Mouse (Mus musculus) left cerebral cortex, postnatal 25 days (tissue): Measurements from ENCODE around the gene Cmc2. TPM values are rescaled to one million over a fixed set of nuclear protein-coding genes. Genes with fewer than 3 reads are reported as not detected.
A peak's percentile ranks its signal among the peaks of the same experiment; 100 is the strongest.

ENCODE experiments used
- DNase-seq, 2 experiments: peaks; one replicate each; pipeline ENCODE4 v3.0.0; 2022; ENCODE audit warnings: low spot score in 2 of 2, mixed read lengths in 1 of 2
- intact Hi-C: fragments of 180-260 bp; cut with DNase I; formaldehyde crosslinking; loops from one replicate; pipeline ENCODE4 v1.15.1; 2025
- total RNA-seq, 2 experiments: library from RNA; stranded (reverse); gene quantifications; 2 replicates each; pipeline ENCODE4 v1.2.3; 2021

Gene Cmc2
- total RNA-seq, 2 experiments from 2014 or later = 15.9 to 20.2 TPM

- DNase-seq = no peak
- intact Hi-C loops = loop anchor here (2.0 to 5.0 kb wide), 2 partner anchors 55 to 69 kb away; partner anchors contain the start of genes 1700030J22Rik and Gcsh
Measured at GRCm38 (mm10) chr8:116923526-116923925, 2.3 kb upstream of the Cmc2 start.

DNA sequence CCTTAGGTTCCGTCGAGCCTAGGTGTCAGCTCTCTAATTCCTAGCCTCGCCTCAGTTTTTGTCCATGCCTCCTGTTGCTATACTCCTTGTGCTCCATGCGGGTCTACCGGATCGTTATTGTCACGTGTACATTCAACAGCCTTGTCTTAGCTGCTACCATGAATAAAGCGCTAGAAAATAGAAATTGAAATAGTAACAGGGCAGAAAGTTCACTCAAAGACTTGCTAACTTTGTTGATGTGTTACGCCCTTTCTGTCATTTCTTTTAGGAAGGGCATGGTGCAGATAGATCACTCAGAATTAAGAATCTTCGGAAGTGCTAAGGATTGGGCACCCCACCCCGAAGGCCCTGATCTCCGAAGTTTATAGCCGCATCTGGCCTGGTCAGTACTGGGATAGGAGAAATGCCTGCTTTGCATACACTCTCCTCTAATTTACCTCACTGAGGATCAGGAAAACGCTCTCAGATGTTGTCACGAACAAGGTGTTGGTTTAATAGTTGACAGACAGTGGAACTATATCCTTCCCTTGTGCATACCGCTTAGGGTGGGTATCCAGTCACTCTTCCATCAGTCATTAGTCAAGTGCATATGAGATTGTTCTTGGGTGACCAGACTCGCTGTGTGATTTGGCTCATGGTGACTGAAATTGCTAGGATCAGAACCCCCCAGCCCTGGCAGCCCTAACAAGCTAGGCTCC is 954 bp upstream of the Cmc2 start:
- DNase-seq = no peak
- intact Hi-C loops = loop anchor here (2.0 to 5.0 kb wide), 2 partner anchors 57 to 70 kb away; partner anchors contain the start of genes 1700030J22Rik and Gcsh

- intact Hi-C loops = loop anchor here (5.0 kb wide), 1 partner anchor 71 kb away; the partner anchor contains the start of gene Gcsh
- no peak for DNase-seq
Measured at GRCm38 (mm10) chr8:116921005-116921336, 284 bp downstream of the Cmc2 start.

DNA sequence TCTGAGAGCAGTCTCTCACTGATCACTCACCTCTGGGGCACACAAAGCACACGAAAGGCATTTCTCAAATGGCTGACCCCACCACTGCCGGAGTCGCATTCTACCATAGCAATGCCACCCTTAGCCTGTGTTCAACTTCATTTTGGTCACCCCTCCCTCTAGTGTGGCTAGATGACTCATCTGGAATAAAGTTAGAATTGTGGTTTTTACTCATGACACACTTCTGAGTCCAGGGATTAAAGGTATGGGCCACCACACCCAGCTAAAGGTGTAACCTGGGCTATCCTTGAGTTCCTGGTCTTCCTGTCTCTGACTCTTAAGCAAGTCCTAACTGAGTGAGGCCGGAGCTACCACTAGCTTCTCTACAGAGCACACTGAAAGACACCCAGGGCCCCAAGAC is 15.4 kb downstream of the Cmc2 start:
- no peak for DNase-seq
- intact Hi-C loops = no loop called here

- DNase-seq = no peak
- intact Hi-C loops = no loop called here
Measured at GRCm38 (mm10) chr8:116905252-116905651, 16.0 kb downstream of the Cmc2 start.

GRCm38 (mm10) chr8:116904736-116905135 is 16.5 kb downstream of the Cmc2 start:
- no peak for DNase-seq
- intact Hi-C loops = no loop called here

- intact Hi-C loops = no loop called here
- DNase-seq = no peak
Measured at GRCm38 (mm10) chr8:116895521-116895920, 25.7 kb downstream of the Cmc2 start.

DNA sequence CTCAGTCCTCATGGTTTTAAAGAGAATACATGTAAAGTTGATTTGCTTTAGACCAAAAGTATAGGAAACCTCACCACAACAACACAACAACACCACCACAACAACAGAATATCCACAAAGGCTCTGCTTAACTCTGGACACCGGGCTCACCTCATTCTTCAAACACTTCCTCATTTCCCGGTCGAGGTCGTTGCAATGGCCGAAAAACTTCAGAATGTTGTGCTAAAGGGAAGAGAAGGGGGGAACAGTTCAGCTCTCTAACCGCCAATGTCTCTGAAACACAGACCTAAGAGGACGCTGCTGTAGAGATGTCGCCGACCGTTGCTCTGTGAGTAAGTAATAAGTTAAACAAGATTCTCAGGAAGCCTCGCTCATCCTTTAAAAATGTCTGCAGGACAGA is 27.3 kb downstream of the Cmc2 start:
- DNase-seq = no peak
- intact Hi-C loops = no loop called here

DNA sequence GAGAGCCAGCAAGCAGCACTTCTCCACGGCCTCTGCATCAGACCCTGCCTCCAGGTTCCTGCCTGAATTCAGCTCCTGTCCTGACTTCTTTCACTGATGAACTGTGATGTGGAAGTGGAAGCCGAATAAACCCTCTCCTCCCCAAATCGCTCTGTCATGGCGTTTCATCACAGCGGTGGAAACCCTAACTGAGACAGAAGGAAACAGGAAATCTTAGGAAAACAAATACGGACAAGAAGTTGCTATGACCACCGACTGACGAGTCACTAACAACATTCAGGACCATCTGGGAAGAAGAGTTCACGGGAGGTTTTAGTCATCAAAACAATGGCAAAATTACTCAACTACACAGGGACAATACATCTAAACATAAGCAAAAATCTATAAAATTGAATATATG is 28.6 kb downstream of the Cmc2 start:
- DNase-seq = no peak
- intact Hi-C loops = no loop called here

DNA sequence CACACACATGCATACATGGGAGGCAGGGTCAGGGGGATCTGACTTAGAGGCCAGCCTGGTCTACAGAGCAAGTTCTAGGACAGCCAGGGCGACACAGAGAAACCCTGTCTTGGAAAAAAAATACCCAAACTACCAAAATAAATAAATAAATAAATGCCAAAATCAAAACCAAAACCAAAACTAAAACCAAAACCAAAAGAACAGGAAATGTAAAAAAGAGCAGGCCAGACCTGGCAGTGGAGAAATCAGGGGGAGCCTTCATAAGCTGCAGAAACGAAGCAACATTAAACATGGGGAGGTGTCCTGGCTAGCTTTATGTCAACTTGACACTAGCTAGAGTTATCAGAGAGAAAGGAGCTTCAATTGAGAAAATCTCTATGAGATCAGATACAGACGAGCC is 29.1 kb downstream of the Cmc2 start:
- intact Hi-C loops = no loop called here
- no peak for DNase-seq

DNA sequence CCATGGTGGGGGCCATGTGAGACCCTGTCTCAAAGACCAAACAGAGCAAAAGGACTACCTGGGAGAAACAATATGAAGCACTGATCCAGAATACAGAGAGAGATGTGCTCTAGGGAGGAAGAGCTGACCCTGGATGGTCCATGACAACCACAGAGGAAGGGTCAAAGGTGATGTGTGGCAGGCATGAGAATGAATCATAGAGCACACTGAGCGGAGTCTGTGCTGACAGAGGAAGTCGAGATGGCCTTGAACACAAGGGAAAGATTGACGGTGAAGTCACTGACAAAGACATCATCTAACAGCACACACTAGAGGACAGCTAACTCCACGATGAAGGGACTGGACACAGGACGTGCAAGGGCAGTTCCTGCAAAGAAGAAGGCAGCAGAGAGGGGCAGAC is 29.8 kb downstream of the Cmc2 start:
- intact Hi-C loops = no loop called here
- no peak for DNase-seq

DNA sequence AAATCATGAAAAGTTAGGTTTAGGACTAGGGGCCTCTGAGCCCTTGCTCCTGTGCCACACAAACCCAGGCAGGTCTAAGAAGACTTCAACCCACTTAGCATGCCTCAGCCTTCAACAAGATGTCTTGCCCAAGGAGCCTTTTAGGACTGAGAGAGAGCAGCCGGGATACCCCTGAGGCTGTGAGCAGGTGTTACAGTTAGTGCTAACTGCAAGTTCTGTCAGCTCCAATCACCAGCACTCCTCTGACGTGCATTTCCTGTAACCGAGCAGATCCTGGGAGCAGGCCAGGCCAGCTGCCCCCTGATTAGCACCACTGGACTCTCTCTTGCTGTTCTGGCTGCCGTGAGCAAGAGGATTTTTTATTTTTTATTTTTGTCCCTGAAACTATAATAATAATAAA is 33.4 kb downstream of the Cmc2 start:
- no peak for DNase-seq
- intact Hi-C loops = no loop called here

DNA sequence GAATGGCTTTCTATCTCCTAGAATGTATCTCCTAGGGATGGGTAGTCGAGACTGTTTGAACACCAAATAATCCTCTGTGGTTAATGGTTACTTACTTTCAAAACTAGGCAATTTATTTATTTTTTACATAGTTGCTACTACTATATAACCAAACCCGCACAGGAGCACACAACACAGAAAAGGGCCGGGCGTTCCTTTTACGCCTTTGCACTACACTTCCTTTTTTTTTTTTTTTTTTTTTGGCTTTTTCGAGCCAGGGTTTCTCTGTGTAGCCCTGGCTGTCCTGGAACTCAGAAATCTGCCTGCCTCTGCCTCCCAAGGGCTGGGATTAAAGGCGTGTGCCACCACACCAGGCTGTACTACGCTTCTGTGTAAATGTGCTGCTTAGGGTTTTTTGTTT is 39.9 kb downstream of the Cmc2 start:
- no peak for DNase-seq
- intact Hi-C loops = no loop called here

GRCm38 (mm10) chr8:116875798-116876450 is 45.3 kb downstream of the Cmc2 start:
- intact Hi-C loops = no loop called here
- DNase-seq = no peak

- intact Hi-C loops = loop anchor here (2.0 kb wide), 2 partner anchors 255 to 393 kb away; no protein-coding TSS in a partner anchor
- DNase-seq = peak in 1 of 2 experiments; percentile 22
Measured at GRCm38 (mm10) chr8:116873986-116874385, 47.3 kb downstream of the Cmc2 start.

- intact Hi-C loops = loop anchor here (2.0 kb wide), 2 partner anchors 255 to 393 kb away; no protein-coding TSS in a partner anchor
- no peak for DNase-seq
Measured at GRCm38 (mm10) chr8:116873586-116873985, 47.7 kb downstream of the Cmc2 start.

DNA sequence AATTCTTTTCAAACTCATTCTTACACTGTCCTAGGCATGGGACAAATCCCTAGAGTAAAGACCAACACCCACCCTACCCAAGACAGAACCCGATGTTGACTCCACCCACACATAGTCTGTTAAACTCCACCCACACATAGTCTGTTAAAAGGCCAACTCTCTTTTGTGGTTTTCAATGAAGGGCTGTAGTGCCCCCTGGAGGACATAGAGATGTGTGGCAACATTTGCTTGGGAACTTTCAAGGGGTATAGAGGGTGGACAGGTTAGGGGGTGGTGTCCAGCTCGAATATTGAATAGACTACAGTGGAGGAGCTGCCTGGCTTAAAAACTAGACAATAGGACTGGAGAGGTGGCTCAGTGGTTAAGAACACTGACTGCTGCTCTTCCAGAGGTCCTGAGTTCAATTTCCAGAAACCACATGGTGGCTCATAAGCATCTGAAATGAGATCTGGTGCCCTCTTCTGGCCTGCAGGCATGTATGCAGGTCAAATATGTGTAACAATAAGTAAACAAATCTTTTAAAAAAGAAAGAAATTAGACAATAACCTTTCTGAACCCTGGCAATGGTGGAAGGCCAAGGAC is 48.4 kb downstream of the Cmc2 start:
- peak in 1 of 2 experiments; percentile 45 for DNase-seq
- intact Hi-C loops = loop anchor here (2.0 kb wide), 2 partner anchors 254 to 392 kb away; no protein-coding TSS in a partner anchor

DNA sequence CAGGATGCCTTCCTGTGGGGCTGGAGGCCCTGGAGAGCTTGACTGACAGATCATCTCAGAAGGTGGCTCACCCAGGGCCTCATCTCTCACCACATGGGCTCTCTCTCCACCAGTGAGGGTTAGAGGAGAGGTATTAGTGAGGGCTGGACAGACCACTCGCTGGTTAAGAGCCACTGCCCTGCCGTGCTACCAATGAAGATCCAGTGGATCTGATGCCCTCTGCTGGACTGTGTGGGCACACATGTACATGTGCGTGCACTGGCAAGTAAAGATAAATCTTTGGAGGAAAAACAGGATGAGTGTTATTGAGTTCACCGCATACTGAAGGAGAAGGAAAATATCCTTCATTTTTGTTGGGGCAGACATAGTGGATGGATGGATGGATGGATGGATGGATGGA is 52.6 kb downstream of the Cmc2 start:
- intact Hi-C loops = loop anchor here (5.0 kb wide), 1 partner anchor 196 kb away; no protein-coding TSS in a partner anchor
- peak in 1 of 2 experiments; percentile 46 for DNase-seq

DNA sequence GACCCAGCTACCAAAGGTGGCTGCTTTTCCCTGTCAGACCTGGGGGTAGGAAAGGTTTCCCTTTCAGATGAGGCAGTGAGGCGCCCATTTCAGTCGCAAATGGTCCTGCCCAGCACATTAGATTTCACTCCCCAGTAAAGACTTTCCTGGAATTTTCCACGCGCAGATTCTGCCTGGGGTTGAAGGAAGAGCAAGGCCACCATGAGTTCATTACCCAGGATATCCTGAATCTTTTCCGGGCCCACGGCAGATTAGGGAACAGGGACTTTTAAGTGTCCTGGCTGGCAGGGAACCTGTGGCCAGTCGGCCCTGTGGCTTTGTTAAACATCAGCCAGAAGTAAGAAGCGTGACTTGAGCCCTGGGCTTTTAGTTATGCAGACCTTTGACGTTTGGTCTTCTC is 53.9 kb downstream of the Cmc2 start:
- intact Hi-C loops = loop anchor here (5.0 kb wide), 1 partner anchor 195 kb away; no protein-coding TSS in a partner anchor
- DNase-seq = no peak

DNA sequence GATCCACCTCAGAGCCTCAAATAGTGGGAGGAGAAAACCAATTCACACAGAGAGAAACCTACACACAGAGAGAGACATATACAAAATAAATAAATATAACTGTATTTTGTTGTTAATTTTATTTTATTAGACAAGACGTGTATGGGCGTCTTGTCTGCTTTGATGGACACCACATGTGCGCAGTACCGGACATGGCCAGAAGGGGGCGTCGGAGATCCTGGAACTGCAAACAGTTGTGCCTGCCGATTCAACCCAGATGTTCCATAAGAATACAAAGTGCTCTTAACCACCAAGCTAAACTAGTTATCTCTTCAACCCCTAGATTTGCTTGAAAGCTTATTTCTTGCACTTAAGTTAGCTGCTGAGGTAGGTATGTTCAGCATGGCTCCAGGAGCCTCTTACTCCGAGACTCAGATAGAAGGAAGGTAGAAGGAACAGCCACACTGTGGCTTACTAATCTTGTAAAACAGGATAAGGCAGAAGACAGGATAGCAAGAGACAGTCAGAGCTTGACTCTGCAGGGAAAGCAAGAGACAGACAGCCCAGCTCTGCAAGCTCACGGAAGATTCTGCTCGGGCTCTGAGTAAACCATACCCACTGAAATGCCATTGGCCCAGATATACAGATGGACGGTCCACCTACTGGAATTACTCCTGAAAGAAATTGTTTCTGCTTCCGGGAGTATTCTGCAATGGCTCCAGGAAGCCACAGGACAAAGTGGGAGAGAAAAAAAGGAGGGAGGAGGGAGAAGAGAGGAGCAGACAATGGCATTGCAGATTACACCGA is 54.9 kb downstream of the Cmc2 start:
- DNase-seq = peak in 1 of 2 experiments; percentile 29
- intact Hi-C loops = loop anchor here (5.0 kb wide), 1 partner anchor 194 kb away; no protein-coding TSS in a partner anchor
